Mouse (Mus musculus) kidney, adult 18-20 months (tissue): ENCODE measurements at regions not wholly inside any gene's neighbourhood (a gene's known extent, or its start where the extent isn't known, plus 50 kb on each side); places are given as distances from the start of the nearest gene placed in this dataset.
A peak's percentile ranks its signal among the peaks of the same experiment; 100 is the strongest.

Source experiments
- DNase-seq: peaks from one replicate; pipeline ENCODE4 v3.0.0; 2021

DNA sequence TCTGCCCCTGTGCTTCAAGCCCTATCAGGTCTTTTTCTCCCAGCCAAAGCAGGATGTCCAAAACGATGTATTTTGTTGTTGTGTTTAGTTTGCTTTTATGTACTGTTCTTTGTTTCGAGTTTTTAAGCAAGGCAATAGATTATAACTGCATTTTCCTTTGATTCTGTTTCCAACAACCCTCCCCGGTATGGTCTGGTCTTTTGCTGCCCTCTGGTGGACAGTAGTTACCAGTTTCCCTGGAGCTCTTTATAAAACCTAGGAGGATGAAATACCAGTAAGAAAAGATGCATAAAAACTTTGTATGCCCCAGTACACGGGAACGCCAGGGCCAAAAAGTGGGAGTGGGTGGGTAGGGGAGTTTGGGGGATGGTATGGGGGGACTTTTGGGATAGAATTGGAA is 73.9 kb upstream of the Itm2a start:
- DNase-seq = peak; percentile 9

DNA sequence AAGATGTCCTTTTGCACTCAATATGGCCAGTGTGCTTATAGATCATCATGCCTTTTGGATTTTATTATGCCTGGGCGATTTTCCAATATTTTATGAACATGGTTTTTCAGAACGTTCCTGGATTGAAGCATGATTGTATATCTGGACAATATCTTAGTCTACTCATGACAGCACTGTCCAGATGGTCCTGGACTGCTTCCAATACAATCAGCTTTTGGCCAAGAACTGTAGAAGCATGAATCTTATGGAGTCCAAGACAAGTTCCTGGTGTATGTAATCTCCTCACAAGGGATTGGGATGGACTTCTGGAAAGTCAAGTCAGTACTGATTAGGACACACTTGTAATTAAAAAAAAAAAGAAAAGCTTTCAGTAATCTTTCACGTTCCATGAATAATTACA is 66.1 kb upstream of the Itm2a start:
- DNase-seq = no peak
